Mouse (Mus musculus): ENCODE results near the gene Olfr1333.

DNA sequence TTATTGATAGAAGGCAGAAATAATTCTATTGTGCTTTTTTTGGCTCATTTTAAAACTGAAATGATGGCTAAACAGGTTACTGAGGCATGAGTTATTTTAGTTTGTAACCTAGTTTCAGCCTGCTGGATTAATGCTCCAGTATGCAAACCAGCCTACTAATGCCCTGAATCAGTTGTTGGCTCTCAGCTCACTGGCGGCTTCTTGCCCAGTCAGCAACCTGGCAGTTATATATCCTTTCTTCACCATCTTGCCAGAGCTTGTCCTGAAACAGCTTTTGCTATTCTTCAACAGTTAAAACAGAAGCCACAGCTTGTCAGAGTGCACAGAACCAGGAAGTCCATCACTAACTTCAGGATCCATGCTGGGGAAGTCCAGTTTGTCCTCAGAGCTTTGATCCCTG lies 17.2 kb downstream of the Olfr1333 start:
- TF ChIP-seq CTCF (IDR thresholded peaks at IDR 0.05; ENCODE audit: low read depth) (no peak), EP300 (IDR thresholded peaks at IDR 0.05; ENCODE audit: low read depth) (no peak)

Data from liver, postnatal 0 days (tissue).